ENCODE assay signal across 16 mouse cellular contexts in genomic region chr4:133620668-133621067, GRCm38 (mm10). TPM values are rescaled to one million over a fixed set of nuclear protein-coding genes. Genes with fewer than 3 reads are reported as not detected.
DNase-seq lines count a peak whose midpoint lies in the region; ATAC-seq and TF ChIP-seq lines count a peak whose summit lies in the region.
"Had no signal": no experiment of that assay in that cellular context is flagged by ENCODE, and none has a peak within 500 bp of the region (broad histone marks: within the 10 kb centered on the region; RNA-seq: fewer than 3 reads in every experiment).

No protein-coding gene starts in this region.

- peak overlapping the region; percentile 34; the same call in 1 of the 2 replicates for H3K27ac ChIP-seq in heart, postnatal 0 days (ENCODE audit: low read depth)
- H3K27ac ChIP-seq: embryonic facial prominence, embryonic 12.5 days; heart, adult 2 months; left cerebral cortex, adult 2 months; limb, embryonic 13.5 days had no signal

- TF ChIP-seq CTCF in heart, postnatal 0 days (IDR thresholded peaks at IDR 0.05; ENCODE audit: low read depth) = no peak

- WGBS in heart, postnatal 0 days = 81% methylated on average over 8 of the region's 8 CpGs

- DNase-seq in heart, postnatal 0 days (ENCODE audit: low spot score) = no peak
- DNase-seq in heart, postnatal 4 days = no peak
- DNase-seq in A20 (ENCODE audit: low read depth, low spot score) = peak; percentile 49
- peak; percentile 85 for DNase-seq in naive thymus-derived CD4-positive, alpha-beta T cell, adult 2 months (ENCODE audit: low read depth)
- no peak for DNase-seq in embryo, embryonic 9.5 days (ENCODE audit: extremely low spot score)
- no peak for DNase-seq in adrenal gland, postnatal 4 days (ENCODE audit: low spot score in 2 of 2)
- no peak for DNase-seq in gastrocnemius, postnatal 4 days (ENCODE audit: low spot score in 2 of 2)
- DNase-seq: adrenal gland, postnatal 14 days; heart, adult 2 months; kidney, adult 9 months; right cerebral cortex, postnatal 25 days had no signal

- no peak for TF ChIP-seq EP300 in heart, postnatal 0 days (IDR thresholded peaks at IDR 0.05; ENCODE audit: low read depth)

- no peak for ATAC-seq in heart, postnatal 0 days (ENCODE audit: insufficient read depth, low read depth)
- ATAC-seq in CD4-positive, CD25-positive, alpha-beta regulatory T cell, adult 4 months = peak; percentile 69
- ATAC-seq: hindbrain, embryonic 16.5 days had no signal

- no peak overlapping the region for H3K9ac ChIP-seq in heart, postnatal 0 days (replicated peaks; ENCODE audit: low read depth, low read length)
- H3K9ac ChIP-seq: embryonic facial prominence, embryonic 12.5 days; limb, embryonic 13.5 days had no signal

- no peak overlapping the region for H3K4me3 ChIP-seq in heart, postnatal 0 days (ENCODE audit: low read depth, low read length)
- H3K4me3 ChIP-seq: embryonic facial prominence, embryonic 12.5 days; heart, adult 2 months; left cerebral cortex, adult 2 months; limb, embryonic 13.5 days had no signal

- H3K36me3 ChIP-seq in heart, postnatal 0 days (replicated peaks; ENCODE audit: control insufficient read depth, insufficient read depth, low read length) = peaks cover 19% of the 10 kb centered on the region

- H3K9me3 ChIP-seq in heart, postnatal 0 days (replicated peaks; ENCODE audit: control insufficient read depth, low read length) = no peaks in the 10 kb centered on the region
- H3K9me3 ChIP-seq: embryonic facial prominence, embryonic 12.5 days; limb, embryonic 13.5 days had no signal

- peaks cover 8% of the 10 kb centered on the region; the same call in 1 of the 2 replicates for H3K4me1 ChIP-seq in heart, postnatal 0 days (ENCODE audit: control insufficient read depth, insufficient read depth)
- H3K4me1 ChIP-seq: embryonic facial prominence, embryonic 12.5 days; limb, embryonic 13.5 days had no signal

- H3K4me2 ChIP-seq in heart, postnatal 0 days (ENCODE audit: low read depth, low read length) = no peak overlapping the region
- H3K4me2 ChIP-seq: embryonic facial prominence, embryonic 12.5 days; limb, embryonic 13.5 days had no signal

- H3K27me3 ChIP-seq in heart, postnatal 0 days (ENCODE audit: control insufficient read depth, insufficient read depth, low read length) = no peaks in the 10 kb centered on the region
- H3K27me3 ChIP-seq: embryonic facial prominence, embryonic 12.5 days; limb, embryonic 13.5 days had no signal

RNA-seq across cellular contexts. Expression of gene Sfn, which starts 18.7 kb away (rescaled TPM):
- total RNA-seq in heart, postnatal 0 days (2014; rRNA removed; ENCODE audit: low replicate concordance) = 2.6 and 6.8 TPM in 2 replicates
- 0.18 and 0.37 TPM in 2 replicates for polyA plus RNA-seq in heart, postnatal 0 days (2015; fragmentation: Nextera tagmentation; extraction: Ambion mirVana)
- 1 to 10 TPM; 1.3 to 1.4 TPM for total RNA-seq in heart, postnatal 4 days (2021)
- 10 to 100 TPM; 24.7 to 29.7 TPM for polyA plus RNA-seq in CD4-positive, CD25-positive, alpha-beta regulatory T cell, adult 4 months (2017; shearing (Covaris generic))
- total RNA-seq in adrenal gland, postnatal 4 days (2021) = 1 to 10 TPM; 3.7 to 4.3 TPM
- total RNA-seq in gastrocnemius, postnatal 4 days (2021) = 1 to 10 TPM; 2.2 to 2.3 TPM

RNA-seq across cellular contexts. Expression of gene Zdhhc18, which starts 29.3 kb away (rescaled TPM):
- total RNA-seq in heart, postnatal 0 days (2014; rRNA removed; ENCODE audit: low replicate concordance) = 11.4 and 21.8 TPM in 2 replicates
- 1.7 and 2.3 TPM in 2 replicates for polyA plus RNA-seq in heart, postnatal 0 days (2015; fragmentation: Nextera tagmentation; extraction: Ambion mirVana)
- total RNA-seq in heart, postnatal 4 days (2021) = 10 to 100 TPM; 21.4 to 22.1 TPM
- 10 to 100 TPM; 20.2 to 22.3 TPM for polyA plus RNA-seq in CD4-positive, CD25-positive, alpha-beta regulatory T cell, adult 4 months (2017; shearing (Covaris generic))
- 10 to 100 TPM; 20.8 to 23.9 TPM for total RNA-seq in adrenal gland, postnatal 4 days (2021)
- total RNA-seq in gastrocnemius, postnatal 4 days (2021) = 10 to 100 TPM; 20.8 to 23.7 TPM

RNA-seq across cellular contexts. Expression of gene Gpn2, which starts 36.5 kb away (rescaled TPM):
- 8.9 and 17.2 TPM in 2 replicates for total RNA-seq in heart, postnatal 0 days (2014; rRNA removed; ENCODE audit: low replicate concordance)
- 8.6 and 8.8 TPM in 2 replicates for polyA plus RNA-seq in heart, postnatal 0 days (2015; fragmentation: Nextera tagmentation; extraction: Ambion mirVana)
- total RNA-seq in heart, postnatal 4 days (2021) = 10 to 100 TPM; 11.0 to 11.1 TPM
- 1 to 10 TPM; 6.3 to 8.3 TPM for polyA plus RNA-seq in CD4-positive, CD25-positive, alpha-beta regulatory T cell, adult 4 months (2017; shearing (Covaris generic))
- total RNA-seq in adrenal gland, postnatal 4 days (2021) = 10 to 100 TPM; 13.7 to 16.6 TPM
- total RNA-seq in gastrocnemius, postnatal 4 days (2021) = 1 to 10 TPM; 6.5 to 7.6 TPM

RNA-seq across cellular contexts. Expression of gene Gpatch3, which starts 46.1 kb away (rescaled TPM):
- 8.2 and 9.4 TPM in 2 replicates for total RNA-seq in heart, postnatal 0 days (2014; rRNA removed; ENCODE audit: low replicate concordance)
- polyA plus RNA-seq in heart, postnatal 0 days (2015; fragmentation: Nextera tagmentation; extraction: Ambion mirVana) = 3.5 and 3.6 TPM in 2 replicates
- total RNA-seq in heart, postnatal 4 days (2021) = 1 to 10 TPM; 5.2 to 6.0 TPM
- polyA plus RNA-seq in CD4-positive, CD25-positive, alpha-beta regulatory T cell, adult 4 months (2017; shearing (Covaris generic)) = 1 to 10 TPM in 1 of 2 experiments, under 1 TPM in 1; 0.51 to 1.4 TPM
- total RNA-seq in adrenal gland, postnatal 4 days (2021) = 10 to 100 TPM; 10.4 to 14.5 TPM
- total RNA-seq in gastrocnemius, postnatal 4 days (2021) = 1 to 10 TPM; 5.2 to 6.0 TPM

RNA-seq across cellular contexts. Expression of gene Pigv, which starts 51.8 kb away (rescaled TPM):
- 8.7 and 13.7 TPM in 2 replicates for total RNA-seq in heart, postnatal 0 days (2014; rRNA removed; ENCODE audit: low replicate concordance)
- 12.9 and 13.5 TPM in 2 replicates for polyA plus RNA-seq in heart, postnatal 0 days (2015; fragmentation: Nextera tagmentation; extraction: Ambion mirVana)
- total RNA-seq in heart, postnatal 4 days (2021) = 10 to 100 TPM in 1 of 2 experiments, 1 to 10 TPM in 1; 9.8 to 12.0 TPM
- polyA plus RNA-seq in CD4-positive, CD25-positive, alpha-beta regulatory T cell, adult 4 months (2017; shearing (Covaris generic)) = 10 to 100 TPM; 14.3 to 16.3 TPM
- 10 to 100 TPM; 19.8 to 20.2 TPM for total RNA-seq in adrenal gland, postnatal 4 days (2021)
- 10 to 100 TPM; 11.3 to 11.7 TPM for total RNA-seq in gastrocnemius, postnatal 4 days (2021)

Comparison
In these comparisons a context has a peak if more than half of its experiments do, and no peak if none do; other contexts are left out.
1. DNase-seq: peak in A20 (single experiment) and naive thymus-derived CD4-positive, alpha-beta T cell, adult 2 months (single experiment); none in heart, postnatal 0 days (single experiment), heart, postnatal 4 days (single experiment), embryo, embryonic 9.5 days (single experiment), adrenal gland, postnatal 4 days (0 of 2) and gastrocnemius, postnatal 4 days (0 of 2).